Mouse (Mus musculus): ENCODE results near the gene Trmt61a. TPM values are rescaled to one million over a fixed set of nuclear protein-coding genes. Genes with fewer than 3 reads are reported as not detected.

Gene Trmt61a
- polyA plus RNA-seq, 1 experiment from 2014 or later = 5.7 TPM

- Histone ChIP-seq H3K4me1 (ENCODE audit: insufficient read depth) (no peaks in the 10 kb centered on the region), H3K4me2 (ENCODE audit: low read depth, low read length) (no peak overlapping the region), H3K36me3 (replicated peaks; ENCODE audit: insufficient read depth, low read length) (no peaks in the 10 kb centered on the region), H3K4me3 (ENCODE audit: low read depth, low read length) (no peak overlapping the region), H3K27me3 (ENCODE audit: insufficient read depth, low read length) (no peaks in the 10 kb centered on the region), H3K9ac (replicated peaks) (no peak overlapping the region), H3K9me3 (ENCODE audit: low read length) (no peaks in the 10 kb centered on the region), H3K27ac (ENCODE audit: low read depth) (no peak overlapping the region)
- no peak for ATAC-seq
- TF ChIP-seq EP300 (IDR thresholded peaks at IDR 0.05; ENCODE audit: low read depth) = no peak
- no peak for TF ChIP-seq CTCF (IDR thresholded peaks at IDR 0.05; ENCODE audit: low read depth)
- 68% methylated on average over 9 of the region's 9 CpGs for WGBS (ENCODE audit: insufficient replicate concordance)
- DNase-seq = no peak
Observed at GRCm38 (mm10) chr12:111700920-111701458, 23.1 kb downstream of the Trmt61a start.

- no peaks in the 10 kb centered on the region for H3K4me1 ChIP-seq (ENCODE audit: insufficient read depth)
- H3K4me2 ChIP-seq (ENCODE audit: low read depth, low read length) = no peak overlapping the region
- ATAC-seq (no peak), DNase-seq (no peak)
- H3K9me3 ChIP-seq (ENCODE audit: low read length) = no peaks in the 10 kb centered on the region
- no peak overlapping the region for H3K4me3 ChIP-seq (ENCODE audit: low read depth, low read length)
- no peak overlapping the region for H3K9ac ChIP-seq (replicated peaks)
- TF ChIP-seq EP300 (IDR thresholded peaks at IDR 0.05; ENCODE audit: low read depth) (no peak), CTCF (IDR thresholded peaks at IDR 0.05; ENCODE audit: low read depth) (no peak)
- 68% methylated on average over 3 of the region's 3 CpGs for WGBS (ENCODE audit: insufficient replicate concordance)
- no peak overlapping the region for H3K27ac ChIP-seq (ENCODE audit: low read depth)
- H3K27me3 ChIP-seq (ENCODE audit: insufficient read depth, low read length) = no peaks in the 10 kb centered on the region
- no peaks in the 10 kb centered on the region for H3K36me3 ChIP-seq (replicated peaks; ENCODE audit: insufficient read depth, low read length)
Observed at GRCm38 (mm10) chr12:111703301-111703700, 25.4 kb downstream of the Trmt61a start.

- ATAC-seq (no peak), DNase-seq (no peak)
- no peaks in the 10 kb centered on the region for H3K9me3 ChIP-seq (ENCODE audit: low read length)
- H3K4me2 ChIP-seq (ENCODE audit: low read depth, low read length) = no peak overlapping the region
- H3K36me3 ChIP-seq (replicated peaks; ENCODE audit: insufficient read depth, low read length) = peaks cover 10% of the 10 kb centered on the region
- no peak overlapping the region for H3K4me3 ChIP-seq (ENCODE audit: low read depth, low read length)
- H3K9ac ChIP-seq (replicated peaks) = no peak overlapping the region
- 60% methylated on average over 9 of the region's 9 CpGs for whole genome bisulfite sequencing (ENCODE audit: insufficient replicate concordance)
- TF ChIP-seq EP300 (IDR thresholded peaks at IDR 0.05; ENCODE audit: low read depth) (no peak), CTCF (IDR thresholded peaks at IDR 0.05; ENCODE audit: low read depth) (no peak)
- H3K4me1 ChIP-seq (ENCODE audit: insufficient read depth) = no peaks in the 10 kb centered on the region
- no peak overlapping the region for H3K27ac ChIP-seq (ENCODE audit: low read depth)
- H3K27me3 ChIP-seq (ENCODE audit: insufficient read depth, low read length) = no peaks in the 10 kb centered on the region
Observed at GRCm38 (mm10) chr12:111704609-111705008, 26.7 kb downstream of the Trmt61a start.

GRCm38 (mm10) chr12:111705186-111705973, 27.5 kb downstream of the Trmt61a start:
- Histone ChIP-seq H3K9ac (replicated peaks) (no peak overlapping the region), H3K9me3 (ENCODE audit: low read length) (no peaks in the 10 kb centered on the region), H3K27ac (ENCODE audit: low read depth) (no peak overlapping the region), H3K4me2 (ENCODE audit: low read depth, low read length) (no peak overlapping the region), H3K4me1 (ENCODE audit: insufficient read depth) (no peaks in the 10 kb centered on the region), H3K4me3 (ENCODE audit: low read depth, low read length) (no peak overlapping the region), H3K27me3 (ENCODE audit: insufficient read depth, low read length) (no peaks in the 10 kb centered on the region), H3K36me3 (replicated peaks; ENCODE audit: insufficient read depth, low read length) (peaks cover 18% of the 10 kb centered on the region)
- DNase-seq = no peak
- 64% methylated on average over 15 of the region's 15 CpGs for WGBS (ENCODE audit: insufficient replicate concordance)
- no peak for ATAC-seq
- TF ChIP-seq CTCF (IDR thresholded peaks at IDR 0.05; ENCODE audit: low read depth) (no peak), EP300 (IDR thresholded peaks at IDR 0.05; ENCODE audit: low read depth) (no peak)

- WGBS (ENCODE audit: insufficient replicate concordance) = 70% methylated on average over 4 of the region's 4 CpGs
- Histone ChIP-seq H3K4me3 (ENCODE audit: low read depth, low read length) (no peak overlapping the region), H3K4me2 (ENCODE audit: low read depth, low read length) (no peak overlapping the region), H3K9ac (replicated peaks) (no peak overlapping the region), H3K27me3 (ENCODE audit: insufficient read depth, low read length) (no peaks in the 10 kb centered on the region), H3K36me3 (replicated peaks; ENCODE audit: insufficient read depth, low read length) (peaks cover 27% of the 10 kb centered on the region), H3K9me3 (ENCODE audit: low read length) (no peaks in the 10 kb centered on the region), H3K27ac (ENCODE audit: low read depth) (no peak overlapping the region), H3K4me1 (ENCODE audit: insufficient read depth) (peaks cover 10% of the 10 kb centered on the region)
- no peak for TF ChIP-seq CTCF (IDR thresholded peaks at IDR 0.05; ENCODE audit: low read depth)
- no peak for TF ChIP-seq EP300 (IDR thresholded peaks at IDR 0.05; ENCODE audit: low read depth)
- ATAC-seq (no peak), DNase-seq (no peak)
Observed at GRCm38 (mm10) chr12:111708181-111708580, 30.3 kb downstream of the Trmt61a start.

- Histone ChIP-seq H3K27me3 (ENCODE audit: insufficient read depth, low read length) (no peaks in the 10 kb centered on the region), H3K4me1 (ENCODE audit: insufficient read depth) (peaks cover 14% of the 10 kb centered on the region), H3K4me2 (ENCODE audit: low read depth, low read length) (no peak overlapping the region), H3K9me3 (ENCODE audit: low read length) (no peaks in the 10 kb centered on the region), H3K4me3 (ENCODE audit: low read depth, low read length) (no peak overlapping the region), H3K27ac (ENCODE audit: low read depth) (no peak overlapping the region), H3K9ac (replicated peaks) (no peak overlapping the region), H3K36me3 (replicated peaks; ENCODE audit: insufficient read depth, low read length) (peaks cover 27% of the 10 kb centered on the region)
- no peak for TF ChIP-seq EP300 (IDR thresholded peaks at IDR 0.05; ENCODE audit: low read depth)
- DNase-seq = no peak
- 90% methylated on average over 10 of the region's 10 CpGs for WGBS (ENCODE audit: insufficient replicate concordance)
- no peak for ATAC-seq
Observed at GRCm38 (mm10) chr12:111710091-111710490, 32.2 kb downstream of the Trmt61a start.

Measured in liver, postnatal 0 days (tissue).